Mouse (Mus musculus): Measurements from ENCODE around the gene Lactb. TPM values are rescaled to one million over a fixed set of nuclear protein-coding genes. Genes with fewer than 3 reads are reported as not detected.
"Not testable (repeated sequence)": the region's sequence is repeated elsewhere in the genome, so short reads cannot be mapped to it uniquely, and the experiment has no call there.

Gene Lactb
- polyA plus RNA-seq, 1 experiment = 19.6 TPM

DNA sequence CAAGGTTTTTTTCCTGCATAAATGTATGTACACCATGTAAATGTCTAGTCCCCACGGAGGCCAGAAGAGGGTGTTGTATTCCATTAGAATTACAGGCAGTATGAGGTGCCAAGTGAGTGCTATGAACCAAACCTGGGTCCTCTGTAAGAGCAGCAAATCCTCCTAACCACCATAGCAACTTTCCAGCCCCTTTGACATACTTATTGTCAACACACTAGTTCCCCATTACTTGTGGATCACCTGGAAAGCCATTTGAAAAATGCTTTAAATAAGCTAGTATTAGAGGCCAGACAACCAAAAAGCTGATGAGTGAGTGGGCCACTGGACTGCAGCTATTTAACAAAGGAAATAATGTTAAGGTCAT, 57.4 kb downstream of the Lactb start:
- peak overlapping the region; percentile 92 for H3K27ac ChIP-seq (ENCODE audit: insufficient read depth, low read depth, low read length)
- H3K4me3 ChIP-seq (ENCODE audit: insufficient read depth, low read length) = peak overlapping the region; percentile 69
- H3K4me1 ChIP-seq (ENCODE audit: control insufficient read depth, insufficient read depth, low read length) = peaks cover 38% of the 10 kb centered on the region
- no peak for TF ChIP-seq CTCF (IDR thresholded peaks at IDR 0.05; ENCODE audit: low read depth, low read length)
- no peak for TF ChIP-seq POLR2A (IDR thresholded peaks at IDR 0.05; ENCODE audit: borderline replicate concordance, low read depth, low read length)

DNA sequence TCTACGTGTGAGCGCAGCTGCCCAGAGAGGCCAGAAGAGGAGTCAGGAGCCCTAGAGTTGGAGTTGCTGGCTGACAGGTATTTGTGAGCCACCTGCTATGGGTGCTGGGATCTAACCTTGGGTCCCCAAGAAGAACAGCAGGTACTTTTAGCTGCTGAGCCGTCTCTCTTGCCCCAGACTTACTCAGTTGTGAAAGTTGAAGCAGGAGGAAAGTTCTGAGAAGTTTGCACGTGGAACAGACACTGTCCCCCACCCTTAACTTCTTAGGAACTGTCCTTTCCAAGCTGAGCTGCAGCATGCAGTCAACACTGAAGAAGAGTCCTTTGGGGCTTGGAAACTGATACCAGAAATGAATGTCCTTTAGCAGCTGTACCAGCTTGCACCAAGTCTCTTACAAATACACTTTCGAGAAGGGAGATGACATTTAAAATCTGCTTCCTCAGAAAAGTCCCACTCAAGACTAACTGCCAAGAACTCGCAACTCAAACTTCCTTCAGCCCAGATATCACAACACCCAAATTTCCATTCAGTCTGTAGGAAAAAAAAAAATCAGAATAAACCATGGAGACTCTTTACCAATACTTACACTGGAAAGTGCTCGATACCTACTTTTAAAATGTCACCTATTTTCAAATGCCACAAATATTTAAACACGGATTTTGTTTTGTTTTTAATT, 57.9 kb downstream of the Lactb start:
- TF ChIP-seq POLR2A (IDR thresholded peaks at IDR 0.05; ENCODE audit: borderline replicate concordance, low read depth, low read length) (no peak), CTCF (IDR thresholded peaks at IDR 0.05; ENCODE audit: low read depth, low read length) (no peak)
- H3K4me1 ChIP-seq (ENCODE audit: control insufficient read depth, insufficient read depth, low read length) = peaks cover 39% of the 10 kb centered on the region
- H3K4me3 ChIP-seq (ENCODE audit: insufficient read depth, low read length) = peak overlapping the region; percentile 69
- peak overlapping the region; percentile 24; the same call in 1 of the 2 replicates for H3K27ac ChIP-seq (ENCODE audit: insufficient read depth, low read depth, low read length)

DNA sequence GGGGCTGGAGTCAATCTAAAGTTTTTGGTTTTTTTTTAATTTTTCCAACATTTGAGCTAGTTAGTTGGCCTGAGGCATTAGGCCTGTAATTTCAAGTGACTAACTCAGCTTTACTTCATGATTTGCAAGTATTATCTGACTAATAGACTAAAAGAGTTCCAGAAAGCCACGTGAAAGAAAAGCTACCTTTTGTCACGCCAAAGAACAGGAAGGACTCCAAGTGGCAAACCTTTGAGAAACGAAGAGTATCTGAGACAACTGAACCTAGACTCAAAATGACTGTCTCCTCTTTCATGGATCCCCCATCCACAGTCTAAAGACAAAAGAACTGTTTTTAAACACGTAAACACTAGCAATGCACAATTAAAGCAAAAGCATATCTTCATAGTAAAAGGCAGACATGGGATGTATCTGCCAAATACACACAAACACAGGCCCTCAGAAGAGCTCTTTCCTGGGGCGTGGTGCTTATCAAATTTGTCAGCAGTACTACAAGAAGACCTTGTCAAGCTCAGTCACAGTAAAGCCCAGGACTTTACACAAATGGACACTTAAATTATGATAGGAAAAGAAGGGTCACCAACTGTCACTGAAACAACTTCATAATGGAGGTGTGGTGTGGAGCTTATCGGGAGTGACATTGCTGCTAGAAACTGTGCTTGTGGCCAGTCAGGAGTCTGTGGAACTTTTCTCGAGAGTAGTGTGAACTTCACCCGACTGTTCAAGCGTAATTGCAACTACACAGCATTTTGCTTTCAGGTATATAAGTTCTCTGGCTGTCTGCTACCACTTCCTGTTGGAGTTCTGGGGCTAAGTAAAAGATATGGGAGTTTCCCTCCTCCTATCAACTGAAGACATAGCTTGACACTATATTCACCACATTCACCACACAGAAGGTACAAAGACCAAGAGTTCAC, 59.2 kb downstream of the Lactb start:
- Histone ChIP-seq H3K27ac (ENCODE audit: insufficient read depth, low read depth, low read length) (peak overlapping the region; percentile 36; the same call in 1 of the 2 replicates), H3K4me1 (ENCODE audit: control insufficient read depth, insufficient read depth, low read length) (peaks cover 48% of the 10 kb centered on the region), H3K4me3 (ENCODE audit: insufficient read depth, low read length) (peak overlapping the region; percentile 18)
- no peak for TF ChIP-seq POLR2A (IDR thresholded peaks at IDR 0.05; ENCODE audit: borderline replicate concordance, low read depth, low read length)
- no peak for TF ChIP-seq CTCF (IDR thresholded peaks at IDR 0.05; ENCODE audit: low read depth, low read length)

DNA sequence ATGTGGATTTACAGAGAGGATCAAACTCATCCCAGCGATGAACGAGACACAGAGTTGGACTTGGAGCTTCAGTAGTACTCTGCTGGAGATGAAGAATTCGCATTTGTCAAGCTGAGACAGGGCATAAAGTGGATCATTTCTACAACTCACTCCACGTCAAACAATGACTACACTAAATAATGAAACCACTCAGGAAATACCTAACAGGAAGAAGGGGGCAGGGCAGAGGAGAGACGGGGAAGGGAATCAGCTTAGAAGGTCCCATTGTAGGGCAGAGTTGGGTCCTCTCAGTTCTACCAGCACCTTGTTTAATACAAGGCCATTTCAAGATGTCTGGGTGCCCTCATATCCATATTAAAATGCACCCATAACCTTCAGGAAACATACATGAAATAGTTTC, 59.9 kb downstream of the Lactb start:
- Histone ChIP-seq H3K4me1 (ENCODE audit: control insufficient read depth, insufficient read depth, low read length) (peaks cover 51% of the 10 kb centered on the region), H3K27ac (ENCODE audit: insufficient read depth, low read depth, low read length) (peak overlapping the region; percentile 55), H3K4me3 (ENCODE audit: insufficient read depth, low read length) (peak overlapping the region; percentile 28; the same call in 1 of the 2 replicates)
- TF ChIP-seq POLR2A (IDR thresholded peaks at IDR 0.05; ENCODE audit: borderline replicate concordance, low read depth, low read length) = no peak
- no peak for TF ChIP-seq CTCF (IDR thresholded peaks at IDR 0.05; ENCODE audit: low read depth, low read length)

- peaks cover 59% of the 10 kb centered on the region for H3K4me1 ChIP-seq (ENCODE audit: control insufficient read depth, insufficient read depth, low read length)
- H3K4me3 ChIP-seq (ENCODE audit: insufficient read depth, low read length) = no peak overlapping the region
- TF ChIP-seq POLR2A (IDR thresholded peaks at IDR 0.05; ENCODE audit: borderline replicate concordance, low read depth, low read length) = no peak
- TF ChIP-seq CTCF (IDR thresholded peaks at IDR 0.05; ENCODE audit: low read depth, low read length) = no peak
Observed at GRCm38 (mm10) chr9:66914540-66914939, 60.7 kb downstream of the Lactb start.

GRCm38 (mm10) chr9:66913254-66913934, 61.9 kb downstream of the Lactb start:
- H3K4me3 ChIP-seq (ENCODE audit: insufficient read depth, low read length); H3K27ac ChIP-seq (ENCODE audit: insufficient read depth, low read depth, low read length): not testable (repeated sequence)

More at GRCm38 (mm10) chr9:66914540-66914939, 60.7 kb downstream of the Lactb start:
- no peak overlapping the region for H3K27ac ChIP-seq (ENCODE audit: insufficient read depth, low read depth, low read length)

DNA sequence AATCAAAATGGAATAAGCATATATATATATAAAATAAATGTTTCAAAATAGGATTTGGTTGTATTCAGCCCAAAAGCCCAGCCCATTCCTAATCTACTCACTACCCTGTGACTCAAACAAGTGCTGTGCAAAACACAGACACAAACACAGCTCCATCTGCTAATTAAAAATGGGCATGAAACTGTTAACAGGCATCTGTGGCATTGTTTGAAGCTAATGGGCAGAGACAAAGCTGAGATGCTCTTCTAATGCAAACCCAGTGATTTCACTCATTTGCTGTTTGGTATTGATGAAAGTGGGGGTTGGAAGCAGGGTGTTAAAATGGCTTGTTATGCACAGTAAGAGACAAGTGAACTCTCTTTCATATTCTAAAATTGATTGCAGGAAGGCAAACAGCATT, 63.0 kb downstream of the Lactb start:
- no peak for TF ChIP-seq POLR2A (IDR thresholded peaks at IDR 0.05; ENCODE audit: borderline replicate concordance, low read depth, low read length)
- TF ChIP-seq CTCF (IDR thresholded peaks at IDR 0.05; ENCODE audit: low read depth, low read length) = no peak
- Histone ChIP-seq H3K4me3 (ENCODE audit: insufficient read depth, low read length) (no peak overlapping the region), H3K27ac (ENCODE audit: insufficient read depth, low read depth, low read length) (no peak overlapping the region), H3K4me1 (ENCODE audit: control insufficient read depth, insufficient read depth, low read length) (peaks cover 68% of the 10 kb centered on the region)

More at GRCm38 (mm10) chr9:66913254-66913934, 61.9 kb downstream of the Lactb start:
- H3K4me1 ChIP-seq (ENCODE audit: control insufficient read depth, insufficient read depth, low read length) = peaks cover 64% of the 10 kb centered on the region

DNA sequence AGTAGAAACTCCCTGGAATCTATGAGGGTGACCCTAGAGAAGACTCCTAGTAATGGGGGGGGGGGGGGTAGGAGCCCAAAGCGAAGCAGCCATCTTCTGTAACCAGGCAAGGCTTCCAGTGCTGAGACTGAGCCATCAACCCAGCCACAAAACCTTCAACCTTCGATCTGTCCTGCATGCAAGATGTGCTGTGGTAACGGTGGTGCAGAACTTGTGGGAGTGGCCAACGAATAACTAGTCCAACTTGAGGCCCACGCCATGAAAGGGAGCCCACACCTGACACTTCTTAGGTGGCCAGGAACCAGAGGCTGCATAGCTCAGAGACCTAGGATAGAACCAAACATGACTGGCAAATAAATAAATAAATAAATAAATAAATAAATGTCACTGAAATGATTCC, 64.6 kb downstream of the Lactb start:
- Histone ChIP-seq H3K27ac (ENCODE audit: insufficient read depth, low read depth, low read length) (no peak overlapping the region), H3K4me3 (ENCODE audit: insufficient read depth, low read length) (no peak overlapping the region), H3K4me1 (ENCODE audit: control insufficient read depth, insufficient read depth, low read length) (peaks cover 70% of the 10 kb centered on the region)
- no peak for TF ChIP-seq CTCF (IDR thresholded peaks at IDR 0.05; ENCODE audit: low read depth, low read length)
- TF ChIP-seq POLR2A (IDR thresholded peaks at IDR 0.05; ENCODE audit: borderline replicate concordance, low read depth, low read length) = no peak

- H3K4me1 ChIP-seq (ENCODE audit: control insufficient read depth, insufficient read depth, low read length) = peaks cover 65% of the 10 kb centered on the region
- H3K27ac ChIP-seq (ENCODE audit: insufficient read depth, low read depth, low read length) = no peak overlapping the region
- no peak overlapping the region for H3K4me3 ChIP-seq (ENCODE audit: insufficient read depth, low read length)
- TF ChIP-seq CTCF (IDR thresholded peaks at IDR 0.05; ENCODE audit: low read depth, low read length) = no peak
- no peak for TF ChIP-seq POLR2A (IDR thresholded peaks at IDR 0.05; ENCODE audit: borderline replicate concordance, low read depth, low read length)
Observed at GRCm38 (mm10) chr9:66909922-66910321, 65.4 kb downstream of the Lactb start.

All from bone marrow macrophage, adult 2 months (primary cell).